Mouse (Mus musculus): Measurements from ENCODE around the gene Apba2. TPM values are rescaled to one million over a fixed set of nuclear protein-coding genes. Genes with fewer than 3 reads are reported as not detected.

Gene Apba2
- polyA plus RNA-seq, 1 experiment from 2014 or later: 120 TPM

DNA sequence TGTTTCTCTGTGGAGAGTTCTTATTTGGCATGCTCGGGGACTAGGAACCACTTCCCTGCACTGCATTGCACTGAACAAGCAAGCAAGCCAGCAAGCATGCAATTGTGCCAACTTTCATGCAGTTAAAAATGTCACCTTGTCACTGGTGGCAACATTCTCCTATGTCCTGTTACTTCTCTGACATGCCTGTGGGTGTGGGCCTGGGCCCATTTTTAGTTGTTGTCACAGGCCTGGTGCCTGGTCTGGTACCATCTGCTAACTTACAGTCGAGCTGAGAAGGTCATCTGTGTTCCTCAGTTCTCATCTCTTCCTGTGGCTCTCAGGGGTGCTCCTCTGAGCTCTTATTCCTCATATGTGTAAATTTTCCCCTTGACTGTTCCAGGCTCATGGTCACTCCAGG is 33.8 kb downstream of the Apba2 start:
- no peak for ATAC-seq (ENCODE audit: low FRiP score, low read depth)
- Histone ChIP-seq H3K36me3 (0 out of 2 replicates have a peak, but pooled peaks cover 2% of the 10 kb centered on the region), H3K27me3 (no peaks in the 10 kb centered on the region), H3K4me1 (peaks cover 17% of the 10 kb centered on the region; the same call in 1 of the 2 replicates), H3K9me3 (no peaks in the 10 kb centered on the region), H3K9ac (replicated peaks) (no peak overlapping the region), H3K4me2 (replicated peaks) (no peak overlapping the region), H3K27ac (replicated peaks) (no peak overlapping the region), H3K4me3 (no peak overlapping the region)
- 92% methylated on average over 2 of the region's 2 CpGs for WGBS

DNA sequence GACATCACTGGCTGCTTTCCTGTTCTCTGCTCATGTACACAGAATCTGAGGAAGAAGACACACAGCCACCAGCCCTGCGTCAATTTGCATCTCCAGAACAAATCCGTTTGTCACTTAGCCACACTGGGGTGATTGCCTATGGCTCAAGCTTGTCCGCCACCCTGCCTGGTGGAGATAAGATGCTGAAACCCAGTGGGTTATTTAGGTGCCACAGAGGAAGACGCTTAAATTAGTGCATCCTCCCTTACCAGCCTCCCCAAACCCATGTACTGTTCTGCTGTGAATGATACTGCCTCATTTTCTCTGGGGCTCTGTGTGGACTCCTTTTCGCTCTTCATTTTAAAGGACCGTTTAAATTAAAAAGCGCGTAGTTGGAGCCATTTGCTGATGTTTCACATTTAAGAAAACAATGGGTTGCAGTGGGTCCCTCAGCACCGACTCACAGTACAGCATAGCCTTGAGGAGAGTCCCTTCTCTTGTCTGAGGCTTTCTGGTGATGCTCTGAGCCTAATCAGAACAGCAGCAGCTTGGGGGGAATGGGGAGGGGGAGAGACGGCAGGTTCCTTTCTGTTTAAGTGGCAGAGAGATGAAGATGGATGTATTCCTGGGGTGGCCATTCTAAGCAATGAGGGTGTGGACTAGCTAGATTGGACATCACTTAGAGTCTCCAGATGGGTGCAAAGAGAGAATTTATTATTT is 38.1 kb downstream of the Apba2 start:
- Histone ChIP-seq H3K4me2 (replicated peaks) (no peak overlapping the region), H3K4me1 (0 out of 2 replicates have a peak, but pooled peaks cover 6% of the 10 kb centered on the region), H3K27me3 (no peaks in the 10 kb centered on the region), H3K9ac (replicated peaks) (no peak overlapping the region), H3K36me3 (no peaks in the 10 kb centered on the region), H3K4me3 (no peak overlapping the region), H3K27ac (replicated peaks) (peak overlapping the region; percentile 75), H3K9me3 (no peaks in the 10 kb centered on the region)
- WGBS: 57% methylated on average over 10 of the region's 10 CpGs
- peak; percentile 75; the same call in 1 of the 2 replicates for ATAC-seq (ENCODE audit: low FRiP score, low read depth)

DNA sequence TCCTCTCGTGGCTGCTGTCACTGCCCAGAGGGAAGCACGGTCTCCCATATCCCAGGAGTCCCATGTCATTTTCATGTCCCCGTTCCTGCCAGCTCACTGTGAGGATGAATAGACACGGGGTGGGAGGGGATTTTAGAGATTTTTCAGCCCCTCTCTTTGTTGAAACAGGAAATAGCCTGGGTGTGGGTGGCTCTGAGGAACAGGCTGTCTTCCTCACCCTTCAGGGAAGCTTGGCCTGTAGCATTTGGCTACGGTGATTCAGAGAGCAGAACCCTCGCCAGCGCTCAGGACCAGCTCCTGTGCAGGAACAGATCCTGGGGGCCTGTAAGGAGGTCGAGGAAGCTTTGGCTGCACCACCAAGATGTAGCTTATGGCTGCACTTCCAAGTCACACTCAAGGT is 45.3 kb downstream of the Apba2 start:
- WGBS: 84% methylated on average over 8 of the region's 8 CpGs
- no peak for ATAC-seq (ENCODE audit: low FRiP score, low read depth)

DNA sequence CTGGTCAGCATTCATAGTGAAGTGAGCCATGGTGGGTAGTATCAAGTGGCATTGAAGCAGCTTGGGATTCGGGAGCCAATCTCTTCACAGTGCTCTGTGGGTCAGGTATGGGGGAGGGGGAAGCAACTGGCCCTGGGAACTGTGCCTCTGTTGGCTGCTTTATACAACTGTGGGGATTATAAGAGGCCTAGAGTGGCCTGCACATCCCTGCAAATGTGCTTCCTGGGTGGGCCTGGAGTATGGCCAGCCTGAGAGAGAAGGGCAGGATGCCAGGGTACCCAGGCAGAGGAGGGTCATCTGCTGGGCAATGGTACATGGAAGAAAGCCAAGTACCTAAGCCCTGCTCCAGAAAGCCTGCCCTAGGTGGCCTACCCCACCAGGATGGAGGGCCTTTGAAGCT is 49.4 kb downstream of the Apba2 start:
- ATAC-seq (ENCODE audit: low FRiP score, low read depth): no peak

More for the DNA sequence above, 45.3 kb downstream of the Apba2 start:
- Histone ChIP-seq H3K27ac (replicated peaks) (no peak overlapping the region), H3K4me3 (no peak overlapping the region), H3K9ac (replicated peaks) (no peak overlapping the region), H3K27me3 (no peaks in the 10 kb centered on the region), H3K4me2 (replicated peaks) (no peak overlapping the region), H3K36me3 (no peaks in the 10 kb centered on the region), H3K9me3 (no peaks in the 10 kb centered on the region), H3K4me1 (0 out of 2 replicates have a peak, but pooled peaks cover 6% of the 10 kb centered on the region)

DNA sequence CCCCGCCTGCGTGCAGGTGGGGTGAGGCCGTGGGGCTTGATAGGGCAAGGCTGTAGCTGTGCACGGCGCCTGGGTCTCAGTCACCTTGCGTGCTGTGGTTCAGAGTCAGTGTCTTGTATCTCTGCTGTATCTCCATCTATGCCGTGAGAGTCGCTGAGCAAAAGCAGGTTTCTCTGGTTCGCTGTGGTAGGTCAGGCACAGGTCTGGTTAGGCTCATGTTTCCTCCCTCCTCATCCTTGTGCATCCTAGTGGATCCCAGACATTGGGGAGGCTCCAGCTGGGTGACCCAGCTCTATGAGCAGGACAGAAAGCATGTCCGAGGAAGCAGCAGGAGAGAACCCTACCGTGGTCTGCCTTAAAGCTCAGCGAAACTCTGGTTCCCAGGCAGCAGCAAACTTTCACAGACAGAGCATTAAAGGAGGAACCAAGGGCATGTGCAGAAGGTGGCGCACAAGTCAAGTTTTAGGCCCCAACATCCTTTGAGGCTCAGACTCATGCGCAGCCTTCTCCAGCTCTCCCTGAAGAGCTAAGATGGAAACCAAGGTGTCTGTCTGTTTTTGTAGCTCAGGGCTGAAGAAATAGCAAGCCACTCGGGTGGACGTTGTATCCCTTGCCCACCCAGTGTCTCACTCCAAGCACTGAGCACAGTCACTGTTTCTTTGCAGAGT is 51.2 kb downstream of the Apba2 start:
- no peak overlapping the region for H3K9ac ChIP-seq (replicated peaks)
- 91% methylated on average over 14 of the region's 16 CpGs for WGBS
- H3K4me3 ChIP-seq: no peak overlapping the region
- ATAC-seq (ENCODE audit: low FRiP score, low read depth): no peak
- no peaks in the 10 kb centered on the region for H3K9me3 ChIP-seq
- 0 out of 2 replicates have a peak, but pooled peaks cover 6% of the 10 kb centered on the region for H3K4me1 ChIP-seq
- H3K4me2 ChIP-seq (replicated peaks): no peak overlapping the region
- H3K27me3 ChIP-seq: no peaks in the 10 kb centered on the region
- no peak overlapping the region for H3K27ac ChIP-seq (replicated peaks)
- H3K36me3 ChIP-seq: peaks cover 15% of the 10 kb centered on the region

More for the DNA sequence above, 49.4 kb downstream of the Apba2 start:
- Histone ChIP-seq H3K4me3 (no peak overlapping the region), H3K36me3 (peaks cover 14% of the 10 kb centered on the region), H3K9me3 (no peaks in the 10 kb centered on the region), H3K4me2 (replicated peaks) (no peak overlapping the region), H3K27me3 (no peaks in the 10 kb centered on the region), H3K9ac (replicated peaks) (no peak overlapping the region), H3K4me1 (0 out of 2 replicates have a peak, but pooled peaks cover 6% of the 10 kb centered on the region), H3K27ac (replicated peaks) (no peak overlapping the region)
- 67% methylated on average over 1 of the region's 1 CpGs for WGBS

DNA sequence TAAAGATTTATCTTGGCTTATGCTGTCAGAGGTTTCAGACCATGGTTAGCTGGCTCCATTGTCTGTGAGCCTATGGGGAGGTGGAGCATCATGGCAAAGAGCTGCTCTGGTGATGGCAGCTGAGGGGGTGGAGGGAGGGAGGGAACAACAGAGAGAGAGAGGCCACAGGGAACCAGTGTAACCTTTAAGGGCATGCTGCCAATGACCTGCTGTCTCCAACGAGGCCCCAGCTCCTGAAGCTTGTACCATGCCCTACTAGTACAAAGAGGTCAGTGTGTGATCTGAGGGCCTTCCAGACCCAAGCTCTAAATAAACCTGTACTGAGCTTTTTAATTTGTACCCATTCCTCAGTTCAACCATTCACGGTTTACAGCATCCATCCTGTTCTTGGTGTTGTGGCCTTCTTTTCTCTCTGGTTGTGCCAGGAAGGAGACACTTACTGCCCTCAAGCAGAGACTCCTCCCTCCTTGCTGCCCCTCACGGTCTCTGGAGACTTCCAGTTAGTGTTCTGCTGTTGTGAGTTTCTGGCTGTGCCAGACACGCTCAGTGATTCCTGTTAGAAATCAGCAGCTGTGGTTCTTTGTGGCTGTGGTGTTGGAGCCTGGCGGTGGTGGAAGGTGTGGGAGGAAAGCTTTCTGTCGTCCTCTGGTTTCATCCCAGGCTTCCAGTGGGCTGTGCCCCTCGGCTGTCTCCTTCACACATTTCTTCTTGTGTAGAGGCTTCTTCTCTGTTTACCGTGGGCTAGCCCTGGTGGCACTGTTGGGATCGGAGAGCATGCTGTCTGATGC is 60.4 kb downstream of the Apba2 start:
- Histone ChIP-seq H3K9me3 (no peaks in the 10 kb centered on the region), H3K27ac (replicated peaks) (no peak overlapping the region), H3K4me2 (replicated peaks) (no peak overlapping the region), H3K36me3 (peaks cover 10% of the 10 kb centered on the region; the same call in 1 of the 2 replicates), H3K4me1 (peaks cover 9% of the 10 kb centered on the region; the same call in 1 of the 2 replicates), H3K4me3 (no peak overlapping the region), H3K9ac (replicated peaks) (no peak overlapping the region), H3K27me3 (no peaks in the 10 kb centered on the region)
- ATAC-seq (ENCODE audit: low FRiP score, low read depth): no peak
- WGBS: 72% methylated on average over 9 of the region's 9 CpGs

DNA sequence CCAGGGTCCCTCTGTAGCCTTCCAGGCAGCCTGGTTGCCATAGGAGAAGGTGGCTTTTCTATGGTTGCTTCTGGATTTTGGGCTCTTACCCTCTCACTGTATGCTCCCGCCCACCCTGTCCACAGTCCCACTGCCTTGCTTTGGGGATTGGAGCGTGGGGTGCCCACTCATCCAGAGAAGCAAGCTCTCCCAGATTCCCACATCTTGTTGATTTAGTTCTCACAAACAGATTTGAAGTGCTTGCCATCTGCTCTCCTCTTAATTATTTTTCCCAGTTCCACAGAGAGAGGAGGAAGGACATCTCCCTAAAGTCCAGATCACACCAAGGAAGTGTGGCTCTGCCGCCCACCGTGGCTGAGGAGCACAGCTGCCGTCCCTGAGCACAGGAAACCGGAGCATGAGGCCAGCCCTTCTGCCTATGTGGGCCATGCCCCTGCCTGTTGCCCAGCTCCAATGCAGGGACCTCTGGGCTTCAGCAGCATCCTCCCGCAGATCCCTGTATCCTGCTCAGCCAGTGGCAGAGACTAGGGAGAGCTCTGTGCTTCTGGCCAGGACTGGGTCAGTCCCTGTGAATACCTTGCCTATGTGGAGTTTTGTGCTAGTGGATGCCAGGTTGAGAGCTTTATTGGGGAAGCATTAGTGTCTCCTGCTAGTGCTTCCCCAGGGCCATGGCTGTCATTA is 63.5 kb downstream of the Apba2 start:
- Histone ChIP-seq H3K27me3 (no peaks in the 10 kb centered on the region), H3K4me1 (peaks cover 27% of the 10 kb centered on the region), H3K9me3 (no peaks in the 10 kb centered on the region), H3K36me3 (0 out of 2 replicates have a peak, but pooled peaks cover under 1% of the 10 kb centered on the region), H3K9ac (replicated peaks) (no peak overlapping the region), H3K27ac (replicated peaks) (0 out of 2 replicates have a peak overlapping the region, but pooled peaks have one; percentile 8), H3K4me2 (replicated peaks) (no peak overlapping the region), H3K4me3 (no peak overlapping the region)
- 75% methylated on average over 7 of the region's 7 CpGs for WGBS
- ATAC-seq (ENCODE audit: low FRiP score, low read depth): no peak

DNA sequence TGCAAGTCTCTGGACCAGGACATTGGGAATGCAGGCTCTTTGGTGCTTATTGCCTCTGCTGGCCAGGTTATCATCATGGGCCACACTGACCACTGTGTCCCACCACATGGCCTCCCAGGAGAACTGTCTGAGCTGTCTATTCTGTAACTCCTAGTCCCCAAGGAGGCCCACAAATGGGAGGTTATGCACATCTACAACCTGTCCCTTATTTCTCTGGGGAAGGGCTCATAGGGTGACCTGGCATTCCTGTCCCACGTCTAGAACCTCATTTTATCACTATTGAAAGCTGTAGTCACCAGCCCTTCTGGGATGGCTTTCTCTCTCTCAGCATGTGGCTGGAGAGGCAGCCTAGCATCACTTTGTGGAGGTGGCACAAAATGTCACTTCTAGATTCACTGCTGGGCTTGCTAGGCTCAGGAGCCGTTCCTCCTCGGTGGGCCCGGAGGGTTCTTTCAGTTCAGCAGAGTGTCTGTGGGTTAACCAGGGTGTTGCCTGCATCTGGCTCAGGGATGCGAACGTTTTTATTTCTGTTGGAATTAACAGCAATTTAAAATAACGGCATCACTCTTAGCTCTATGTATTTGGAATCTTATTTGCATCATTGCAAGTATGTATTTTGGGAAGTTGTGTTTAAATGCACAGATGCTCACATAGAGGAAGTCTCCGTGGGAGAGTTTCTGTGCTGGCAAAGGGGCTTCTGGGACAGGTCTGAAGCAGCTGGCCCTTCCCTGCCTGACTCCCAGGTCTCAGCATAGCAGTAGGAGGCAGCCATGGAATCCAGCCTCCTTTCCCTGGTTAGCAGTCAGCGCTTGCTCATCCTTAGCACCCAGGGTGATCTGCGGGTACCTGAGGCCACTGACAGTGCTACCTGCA is 65.1 kb downstream of the Apba2 start:
- H3K27ac ChIP-seq (replicated peaks): no peak overlapping the region
- H3K4me2 ChIP-seq (replicated peaks): no peak overlapping the region
- H3K4me3 ChIP-seq: no peak overlapping the region
- H3K36me3 ChIP-seq: 0 out of 2 replicates have a peak, but pooled peaks cover 5% of the 10 kb centered on the region
- H3K27me3 ChIP-seq: no peaks in the 10 kb centered on the region
- H3K9me3 ChIP-seq: no peaks in the 10 kb centered on the region
- H3K9ac ChIP-seq (replicated peaks): no peak overlapping the region
- no peak for ATAC-seq (ENCODE audit: low FRiP score, low read depth)
- H3K4me1 ChIP-seq: peaks cover 28% of the 10 kb centered on the region
- 85% methylated on average over 10 of the region's 10 CpGs for WGBS

DNA sequence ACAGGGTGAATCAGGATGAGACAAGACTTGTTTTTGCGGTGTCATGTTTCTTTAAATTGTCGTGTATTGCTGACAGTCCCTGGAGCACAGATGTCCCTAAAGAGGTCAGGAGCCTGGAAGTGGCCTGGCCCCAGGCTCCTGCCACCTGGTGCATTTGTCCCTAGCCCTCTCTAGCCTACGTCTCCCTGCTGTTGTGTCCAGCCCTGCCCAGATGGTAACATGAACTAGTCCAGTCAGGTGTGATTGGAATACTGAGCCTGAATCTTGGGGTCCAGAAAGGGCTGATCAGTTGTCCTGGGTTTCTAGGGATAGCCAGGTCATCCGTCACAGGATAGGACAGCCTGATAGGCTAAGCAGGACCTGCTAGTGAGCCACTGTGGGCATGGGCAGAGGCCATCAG is 67.2 kb downstream of the Apba2 start:
- WGBS: 65% methylated on average over 4 of the region's 4 CpGs
- H3K4me2 ChIP-seq (replicated peaks): no peak overlapping the region
- no peak for ATAC-seq (ENCODE audit: low FRiP score, low read depth)
- H3K9ac ChIP-seq (replicated peaks): no peak overlapping the region
- H3K27me3 ChIP-seq: no peaks in the 10 kb centered on the region
- no peaks in the 10 kb centered on the region for H3K9me3 ChIP-seq
- H3K27ac ChIP-seq (replicated peaks): no peak overlapping the region
- H3K36me3 ChIP-seq: 0 out of 2 replicates have a peak, but pooled peaks cover 5% of the 10 kb centered on the region
- H3K4me3 ChIP-seq: no peak overlapping the region
- H3K4me1 ChIP-seq: peaks cover 26% of the 10 kb centered on the region

DNA sequence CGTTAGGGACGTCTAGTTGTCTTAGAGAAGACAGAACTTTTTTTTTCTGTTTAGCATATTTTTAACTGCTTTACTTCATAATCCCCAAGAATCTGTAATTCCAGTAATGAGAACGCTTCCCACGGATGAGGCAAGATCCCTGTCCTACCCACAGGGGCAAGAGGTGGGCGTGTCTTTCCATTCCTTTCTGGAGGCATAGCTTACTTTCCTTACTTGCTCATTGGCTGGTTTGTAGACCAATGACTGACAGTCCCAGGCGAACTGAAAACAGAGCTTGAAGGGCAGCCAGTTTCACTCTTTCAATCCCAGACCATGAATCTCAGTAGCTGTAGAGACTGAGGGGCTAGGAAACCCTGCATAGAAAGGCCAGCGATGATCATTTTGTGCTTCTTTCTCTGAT is 68.2 kb downstream of the Apba2 start:
- Histone ChIP-seq H3K4me1 (peaks cover 21% of the 10 kb centered on the region), H3K4me3 (no peak overlapping the region), H3K27me3 (no peaks in the 10 kb centered on the region), H3K27ac (replicated peaks) (no peak overlapping the region), H3K4me2 (replicated peaks) (no peak overlapping the region), H3K36me3 (0 out of 2 replicates have a peak, but pooled peaks cover 5% of the 10 kb centered on the region), H3K9me3 (no peaks in the 10 kb centered on the region), H3K9ac (replicated peaks) (no peak overlapping the region)
- no peak for ATAC-seq (ENCODE audit: low FRiP score, low read depth)
- 62% methylated on average over 7 of the region's 7 CpGs for WGBS

DNA sequence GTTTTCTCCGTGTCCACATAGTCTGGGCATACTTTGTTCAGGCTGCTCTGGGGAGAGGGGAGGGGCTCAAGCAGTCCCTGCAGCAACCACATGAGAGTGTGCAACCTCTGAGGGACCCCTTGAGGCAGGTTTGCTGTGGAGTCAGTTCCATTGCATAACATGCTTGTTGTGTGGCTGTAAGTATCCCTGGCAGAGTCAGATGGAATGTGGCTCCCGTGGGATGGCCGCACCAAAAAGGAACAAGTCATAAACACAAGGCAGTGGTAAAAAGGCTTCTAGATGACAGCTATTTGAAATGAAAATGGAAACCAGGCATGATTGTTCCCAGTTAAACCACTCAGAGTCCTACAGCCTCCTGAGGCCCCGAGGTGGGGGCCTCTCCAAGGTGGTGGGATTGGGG is 69.4 kb downstream of the Apba2 start:
- H3K9me3 ChIP-seq: no peaks in the 10 kb centered on the region
- H3K27me3 ChIP-seq: no peaks in the 10 kb centered on the region
- H3K4me1 ChIP-seq: peaks cover 19% of the 10 kb centered on the region
- no peak overlapping the region for H3K27ac ChIP-seq (replicated peaks)
- no peak overlapping the region for H3K4me2 ChIP-seq (replicated peaks)
- no peak overlapping the region for H3K4me3 ChIP-seq
- H3K9ac ChIP-seq (replicated peaks): no peak overlapping the region
- H3K36me3 ChIP-seq: 0 out of 2 replicates have a peak, but pooled peaks cover 5% of the 10 kb centered on the region
- 90% methylated on average over 4 of the region's 4 CpGs for WGBS
- no peak for ATAC-seq (ENCODE audit: low FRiP score, low read depth)

Measured in midbrain, embryonic 12.5 days (tissue).